27 mouse cellular contexts compared by ENCODE assay signal in the genomic region with DNA sequence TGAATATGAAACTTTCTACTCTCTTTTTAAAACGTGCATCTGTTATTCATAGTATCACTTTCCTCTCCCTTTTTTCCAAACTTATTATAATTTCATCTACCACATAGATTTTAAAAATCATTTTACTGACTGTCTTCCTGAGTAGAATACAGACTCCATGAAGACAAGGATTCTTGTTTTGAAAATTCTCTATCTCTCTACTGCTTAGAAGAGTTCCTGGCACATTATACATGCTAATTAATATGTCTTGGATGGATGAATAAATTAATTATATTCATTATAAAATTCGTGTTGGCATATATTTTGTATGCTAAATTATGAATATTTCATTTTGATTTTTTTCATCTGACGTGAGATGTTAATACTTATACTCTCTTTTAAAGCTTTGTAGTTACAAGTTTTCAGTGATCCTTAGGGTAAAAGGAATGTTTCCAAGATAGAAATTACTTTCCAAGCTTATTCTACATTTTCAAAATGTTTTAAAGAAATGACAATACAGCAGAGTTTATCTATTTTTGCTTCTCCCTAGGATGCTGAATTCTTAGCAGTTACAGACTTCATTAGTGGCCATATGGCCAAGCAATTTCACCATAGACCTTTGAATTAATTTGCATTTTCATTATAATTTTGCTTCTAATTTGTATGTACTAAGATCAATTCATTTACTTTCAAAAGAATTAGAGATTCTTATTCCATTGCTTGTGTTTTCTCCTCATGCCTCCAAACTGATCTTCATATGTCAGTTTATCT.
DNase-seq lines count a peak whose midpoint lies in the region; ATAC-seq lines count a peak whose summit lies in the region.
"Had no signal": no experiment of that assay in that cellular context is flagged by ENCODE, and none has a peak within 500 bp of the region (broad histone marks: within the 10 kb centered on the region; RNA-seq: fewer than 3 reads in every experiment).

No protein-coding gene starts in this region.

- no peaks in the 10 kb centered on the region for H3K27me3 ChIP-seq in forebrain, embryonic 13.5 days
- no peaks in the 10 kb centered on the region for H3K27me3 ChIP-seq in forebrain, embryonic 11.5 days (ENCODE audit: control insufficient read depth, insufficient read depth, low read length)
- H3K27me3 ChIP-seq in forebrain, embryonic 15.5 days: no peaks in the 10 kb centered on the region
- no peaks in the 10 kb centered on the region for H3K27me3 ChIP-seq in forebrain, embryonic 10.5 days (ENCODE audit: poor library complexity, severe bottlenecking)
- no peaks in the 10 kb centered on the region for H3K27me3 ChIP-seq in forebrain, embryonic 16.5 days (replicated peaks; ENCODE audit: control insufficient read depth, insufficient read depth, low read length)
- H3K27me3 ChIP-seq: CH12.LX; embryonic facial prominence, embryonic 13.5 days; embryonic facial prominence, embryonic 15.5 days; Patski had no signal

- DNase-seq in forebrain, embryonic 11.5 days (ENCODE audit: low spot score): no peak
- DNase-seq in forebrain, embryonic 10.5 days (ENCODE audit: extremely low spot score, low spot score): no peak
- peak; percentile 6 for DNase-seq in brain, adult 2 months (ENCODE audit: low read depth, low spot score)
- no peak for DNase-seq in right cerebral cortex, postnatal 14 days
- DNase-seq: adrenal gland, adult 8-10 months; adrenal gland, postnatal 14 days; adrenal gland, postnatal 36 days; B cell, adult 2 months; cerebellum, adult 11 months; cerebellum, adult 18-20 months; cerebellum, adult 8-10 months; cerebellum, adult 9-11 months; cerebellum, postnatal 14 days; cerebellum, postnatal 36 days; embryo, embryonic 11 days had no signal

- no peak overlapping the region for H3K4me3 ChIP-seq in forebrain, embryonic 13.5 days
- no peak overlapping the region for H3K4me3 ChIP-seq in forebrain, embryonic 11.5 days (ENCODE audit: low read depth, low read length)
- no peak overlapping the region for H3K4me3 ChIP-seq in forebrain, embryonic 15.5 days
- no peak overlapping the region for H3K4me3 ChIP-seq in forebrain, embryonic 10.5 days
- H3K4me3 ChIP-seq in forebrain, embryonic 16.5 days (replicated peaks; ENCODE audit: low read length): no peak overlapping the region
- H3K4me3 ChIP-seq: embryonic facial prominence, embryonic 13.5 days; embryonic facial prominence, embryonic 15.5 days; erythroblast, embryonic 14.5 days had no signal

- H3K36me3 ChIP-seq in forebrain, embryonic 13.5 days (ENCODE audit: poor library complexity, severe bottlenecking): no peaks in the 10 kb centered on the region
- no peaks in the 10 kb centered on the region for H3K36me3 ChIP-seq in forebrain, embryonic 11.5 days (ENCODE audit: control insufficient read depth, insufficient read depth, low read length)
- H3K36me3 ChIP-seq in forebrain, embryonic 15.5 days: no peaks in the 10 kb centered on the region
- H3K36me3 ChIP-seq in forebrain, embryonic 10.5 days (replicated peaks): no peaks in the 10 kb centered on the region
- H3K36me3 ChIP-seq in forebrain, embryonic 16.5 days (ENCODE audit: control insufficient read depth, insufficient read depth): no peaks in the 10 kb centered on the region
- H3K36me3 ChIP-seq: embryonic facial prominence, embryonic 13.5 days; embryonic facial prominence, embryonic 15.5 days; G1E had no signal

- no peaks in the 10 kb centered on the region; the same call in 1 of the 2 replicates for H3K9me3 ChIP-seq in forebrain, embryonic 13.5 days (replicated peaks)
- H3K9me3 ChIP-seq in forebrain, embryonic 11.5 days (ENCODE audit: control insufficient read depth, low read length): no peaks in the 10 kb centered on the region
- H3K9me3 ChIP-seq in forebrain, embryonic 15.5 days: no peaks in the 10 kb centered on the region
- H3K9me3 ChIP-seq in forebrain, embryonic 10.5 days: 0 out of 2 replicates have a peak, but pooled peaks cover 5% of the 10 kb centered on the region
- no peaks in the 10 kb centered on the region for H3K9me3 ChIP-seq in forebrain, embryonic 16.5 days (ENCODE audit: control insufficient read depth, low read length)
- H3K9me3 ChIP-seq: embryonic facial prominence, embryonic 13.5 days; embryonic facial prominence, embryonic 15.5 days; G1E had no signal

- no peak overlapping the region for H3K9ac ChIP-seq in forebrain, embryonic 13.5 days
- no peak overlapping the region for H3K9ac ChIP-seq in forebrain, embryonic 11.5 days (ENCODE audit: low read length)
- H3K9ac ChIP-seq in forebrain, embryonic 15.5 days (replicated peaks): no peak overlapping the region
- H3K9ac ChIP-seq in forebrain, embryonic 16.5 days (replicated peaks; ENCODE audit: low read depth, low read length): no peak overlapping the region
- H3K9ac ChIP-seq: embryonic facial prominence, embryonic 13.5 days; embryonic facial prominence, embryonic 15.5 days had no signal

- 70% methylated on average over 3 of the region's 3 CpGs for WGBS in forebrain, embryonic 13.5 days
- WGBS in forebrain, embryonic 11.5 days: 83% methylated on average over 3 of the region's 3 CpGs
- 40% methylated on average over 3 of the region's 3 CpGs for WGBS in forebrain, embryonic 15.5 days
- WGBS in forebrain, embryonic 10.5 days: 74% methylated on average over 3 of the region's 3 CpGs
- 40% methylated on average over 3 of the region's 3 CpGs for WGBS in forebrain, embryonic 16.5 days

- ATAC-seq in forebrain, embryonic 13.5 days: peak; percentile 38; the same call in 1 of the 2 replicates
- no peak for ATAC-seq in forebrain, embryonic 11.5 days (replicated peaks; ENCODE audit: low FRiP score)
- 0 out of 2 replicates have a peak, but pooled peaks have one; percentile 69 for ATAC-seq in forebrain, embryonic 15.5 days (replicated peaks)
- peak; percentile 84 for ATAC-seq in forebrain, embryonic 16.5 days
- ATAC-seq in megakaryocyte, adult 5-6 weeks (ENCODE audit: poor library complexity, severe bottlenecking): no peak
- ATAC-seq: activated CD4-positive, CD25-positive, alpha-beta regulatory T cell, adult 4 months; CD4-positive, CD25-positive, alpha-beta regulatory T cell, adult 4 months; Patski had no signal

- H3K4me1 ChIP-seq in forebrain, embryonic 13.5 days: no peaks in the 10 kb centered on the region
- no peaks in the 10 kb centered on the region for H3K4me1 ChIP-seq in forebrain, embryonic 11.5 days (replicated peaks; ENCODE audit: control insufficient read depth, insufficient read depth, low read length)
- H3K4me1 ChIP-seq in forebrain, embryonic 15.5 days: peaks cover 4% of the 10 kb centered on the region; the same call in 1 of the 2 replicates
- H3K4me1 ChIP-seq in forebrain, embryonic 10.5 days: no peaks in the 10 kb centered on the region
- peaks cover 5% of the 10 kb centered on the region; the same call in 1 of the 2 replicates for H3K4me1 ChIP-seq in forebrain, embryonic 16.5 days (replicated peaks; ENCODE audit: control insufficient read depth, insufficient read depth, low read length)
- H3K4me1 ChIP-seq: embryonic facial prominence, embryonic 13.5 days; embryonic facial prominence, embryonic 15.5 days had no signal

- no peak overlapping the region for H3K4me2 ChIP-seq in forebrain, embryonic 13.5 days
- H3K4me2 ChIP-seq in forebrain, embryonic 11.5 days (ENCODE audit: low read depth, low read length, severe bottlenecking): no peak overlapping the region
- H3K4me2 ChIP-seq in forebrain, embryonic 15.5 days (replicated peaks): no peak overlapping the region
- no peak overlapping the region for H3K4me2 ChIP-seq in forebrain, embryonic 16.5 days (ENCODE audit: low read length)
- H3K4me2 ChIP-seq: embryonic facial prominence, embryonic 13.5 days; embryonic facial prominence, embryonic 15.5 days had no signal

- H3K27ac ChIP-seq in forebrain, embryonic 13.5 days: no peak overlapping the region; the same call in 1 of the 2 replicates
- no peak overlapping the region for H3K27ac ChIP-seq in forebrain, embryonic 11.5 days (ENCODE audit: low read depth, low read length)
- H3K27ac ChIP-seq in forebrain, embryonic 15.5 days (replicated peaks): no peak overlapping the region
- no peak overlapping the region for H3K27ac ChIP-seq in forebrain, embryonic 10.5 days
- H3K27ac ChIP-seq in forebrain, embryonic 16.5 days (ENCODE audit: low read length): no peak overlapping the region
- H3K27ac ChIP-seq: embryonic facial prominence, embryonic 13.5 days; embryonic facial prominence, embryonic 15.5 days had no signal

Comparison
In these comparisons a context has a peak if more than half of its experiments do, and no peak if none do; other contexts are left out.
1. ATAC-seq: peak in forebrain, embryonic 13.5 days (single experiment), forebrain, embryonic 15.5 days (single experiment) and forebrain, embryonic 16.5 days (single experiment); none in forebrain, embryonic 11.5 days (single experiment) and megakaryocyte, adult 5-6 weeks (single experiment).